Mouse (Mus musculus): Measurements from ENCODE around the gene Plin3. TPM values are rescaled to one million over a fixed set of nuclear protein-coding genes. Genes with fewer than 3 reads are reported as not detected.
A peak's percentile ranks its signal among the peaks of the same experiment; 100 is the strongest.

Plin3 gene
- polyA plus RNA-seq, 1 experiment from 2014 or later, result 58.8 TPM

- no peak overlapping the region for H3K4me2 ChIP-seq
- no peak overlapping the region for H3K9ac ChIP-seq (ENCODE audit: low read depth, low read length)
- WGBS (ENCODE audit: insufficient replicate concordance), result 80% methylated on average over 4 of the region's 4 CpGs
- H3K27ac ChIP-seq (ENCODE audit: low read depth, low read length), result no peak overlapping the region
- no peak for ATAC-seq (replicated peaks; ENCODE audit: insufficient number of reproducible peaks, low FRiP score, low TSS enrichment)
- H3K36me3 ChIP-seq (ENCODE audit: control insufficient read depth, insufficient read depth, low read length), result peaks cover 47% of the 10 kb centered on the region
- no peaks in the 10 kb centered on the region for H3K9me3 ChIP-seq (replicated peaks; ENCODE audit: control insufficient read depth, low read length)
- no peaks in the 10 kb centered on the region for H3K27me3 ChIP-seq (ENCODE audit: control insufficient read depth, insufficient read depth, low read length)
- H3K4me1 ChIP-seq (ENCODE audit: control insufficient read depth, insufficient read depth, low read length), result peaks cover 6% of the 10 kb centered on the region
- H3K4me3 ChIP-seq (ENCODE audit: low read depth, low read length), result no peak overlapping the region
These were observed 9.9 kb downstream of the Plin3 start for GRCm38 (mm10) chr17:56282802-56283201.

- Histone ChIP-seq H3K4me3 (ENCODE audit: low read depth, low read length) (no peak overlapping the region), H3K4me2 (no peak overlapping the region), H3K27me3 (ENCODE audit: control insufficient read depth, insufficient read depth, low read length) (no peaks in the 10 kb centered on the region), H3K4me1 (ENCODE audit: control insufficient read depth, insufficient read depth, low read length) (peaks cover 14% of the 10 kb centered on the region), H3K9me3 (replicated peaks; ENCODE audit: control insufficient read depth, low read length) (no peaks in the 10 kb centered on the region), H3K9ac (ENCODE audit: low read depth, low read length) (no peak overlapping the region), H3K36me3 (ENCODE audit: control insufficient read depth, insufficient read depth, low read length) (peaks cover 42% of the 10 kb centered on the region), H3K27ac (ENCODE audit: low read depth, low read length) (no peak overlapping the region)
- ATAC-seq (replicated peaks; ENCODE audit: insufficient number of reproducible peaks, low FRiP score, low TSS enrichment), result no peak
- 88% methylated on average over 12 of the region's 12 CpGs for WGBS (ENCODE audit: insufficient replicate concordance)
These were observed 11.5 kb downstream of the Plin3 start for GRCm38 (mm10) chr17:56281193-56281592.

- no peak overlapping the region for H3K4me3 ChIP-seq (ENCODE audit: low read depth, low read length)
- 83% methylated on average over 12 of the region's 12 CpGs for WGBS (ENCODE audit: insufficient replicate concordance)
These were observed 13.1 kb downstream of the Plin3 start for GRCm38 (mm10) chr17:56279481-56280155.

GRCm38 (mm10) chr17:56278340-56278739 lies 14.3 kb downstream of the Plin3 start:
- Histone ChIP-seq H3K36me3 (ENCODE audit: control insufficient read depth, insufficient read depth, low read length) (peaks cover 24% of the 10 kb centered on the region), H3K4me1 (ENCODE audit: control insufficient read depth, insufficient read depth, low read length) (peaks cover 19% of the 10 kb centered on the region), H3K4me3 (ENCODE audit: low read depth, low read length) (no peak overlapping the region), H3K27ac (ENCODE audit: low read depth, low read length) (peak overlapping the region; percentile 92), H3K9ac (ENCODE audit: low read depth, low read length) (no peak overlapping the region), H3K9me3 (replicated peaks; ENCODE audit: control insufficient read depth, low read length) (no peaks in the 10 kb centered on the region), H3K4me2 (no peak overlapping the region), H3K27me3 (ENCODE audit: control insufficient read depth, insufficient read depth, low read length) (no peaks in the 10 kb centered on the region)
- no peak for ATAC-seq (replicated peaks; ENCODE audit: insufficient number of reproducible peaks, low FRiP score, low TSS enrichment)
- WGBS (ENCODE audit: insufficient replicate concordance), result 80% methylated on average over 5 of the region's 5 CpGs

More at GRCm38 (mm10) chr17:56279481-56280155, 13.1 kb downstream of the Plin3 start:
- H3K27ac ChIP-seq (ENCODE audit: low read depth, low read length), result no peak overlapping the region
- H3K4me1 ChIP-seq (ENCODE audit: control insufficient read depth, insufficient read depth, low read length), result peaks cover 14% of the 10 kb centered on the region
- no peaks in the 10 kb centered on the region for H3K27me3 ChIP-seq (ENCODE audit: control insufficient read depth, insufficient read depth, low read length)
- peaks cover 28% of the 10 kb centered on the region for H3K36me3 ChIP-seq (ENCODE audit: control insufficient read depth, insufficient read depth, low read length)
- no peak overlapping the region for H3K9ac ChIP-seq (ENCODE audit: low read depth, low read length)
- H3K4me2 ChIP-seq, result no peak overlapping the region
- no peaks in the 10 kb centered on the region for H3K9me3 ChIP-seq (replicated peaks; ENCODE audit: control insufficient read depth, low read length)
- no peak for ATAC-seq (replicated peaks; ENCODE audit: insufficient number of reproducible peaks, low FRiP score, low TSS enrichment)

GRCm38 (mm10) chr17:56277567-56277893 lies 15.1 kb downstream of the Plin3 start:
- Histone ChIP-seq H3K36me3 (ENCODE audit: control insufficient read depth, insufficient read depth, low read length) (peaks cover 17% of the 10 kb centered on the region), H3K4me3 (ENCODE audit: low read depth, low read length) (peak overlapping the region; percentile 65)

GRCm38 (mm10) chr17:56276643-56277566 lies 15.8 kb downstream of the Plin3 start, which contains the start of gene Ticam1:
Gene Ticam1 (minus strand): TSS chr17:56276786.
- peak within 1 kb of the TSS; percentile 89 for H3K9ac ChIP-seq (ENCODE audit: low read depth, low read length)
- H3K27me3 ChIP-seq (ENCODE audit: control insufficient read depth, insufficient read depth, low read length), result no peaks in the 10 kb centered on the region
- H3K9me3 ChIP-seq (replicated peaks; ENCODE audit: control insufficient read depth, low read length), result no peaks in the 10 kb centered on the region
- H3K4me2 ChIP-seq, result peak within 1 kb of the TSS; percentile 83
- H3K27ac ChIP-seq (ENCODE audit: low read depth, low read length), result peak within 1 kb of the TSS; percentile 92
- 8% methylated on average over 16 of the region's 21 CpGs for WGBS (ENCODE audit: insufficient replicate concordance)
- ATAC-seq (replicated peaks; ENCODE audit: insufficient number of reproducible peaks, low FRiP score, low TSS enrichment), result peak; percentile 92
- H3K36me3 ChIP-seq (ENCODE audit: control insufficient read depth, insufficient read depth, low read length), result peaks cover 21% of the 10 kb centered on the region
- H3K4me1 ChIP-seq (ENCODE audit: control insufficient read depth, insufficient read depth, low read length), result peaks cover 19% of the 10 kb centered on the region
- H3K4me3 ChIP-seq (ENCODE audit: low read depth, low read length), result peak within 1 kb of the TSS; percentile 65

More at GRCm38 (mm10) chr17:56277567-56277893, 15.1 kb downstream of the Plin3 start:
- Histone ChIP-seq H3K4me2 (peak overlapping the region; percentile 83), H3K4me1 (ENCODE audit: control insufficient read depth, insufficient read depth, low read length) (peaks cover 19% of the 10 kb centered on the region), H3K9me3 (replicated peaks; ENCODE audit: control insufficient read depth, low read length) (no peaks in the 10 kb centered on the region), H3K27ac (ENCODE audit: low read depth, low read length) (peak overlapping the region; percentile 92), H3K27me3 (ENCODE audit: control insufficient read depth, insufficient read depth, low read length) (no peaks in the 10 kb centered on the region), H3K9ac (ENCODE audit: low read depth, low read length) (peak overlapping the region; percentile 68)
- ATAC-seq (replicated peaks; ENCODE audit: insufficient number of reproducible peaks, low FRiP score, low TSS enrichment), result no peak
- WGBS (ENCODE audit: insufficient replicate concordance), result 29% methylated on average over 2 of the region's 2 CpGs

GRCm38 (mm10) chr17:56275842-56276480 lies 16.7 kb downstream of the Plin3 start:
- H3K9me3 ChIP-seq (replicated peaks; ENCODE audit: control insufficient read depth, low read length), result no peaks in the 10 kb centered on the region
- no peaks in the 10 kb centered on the region for H3K27me3 ChIP-seq (ENCODE audit: control insufficient read depth, insufficient read depth, low read length)
- H3K4me3 ChIP-seq (ENCODE audit: low read depth, low read length), result peak overlapping the region; percentile 65
- H3K9ac ChIP-seq (ENCODE audit: low read depth, low read length), result peak overlapping the region; percentile 89
- peaks cover 23% of the 10 kb centered on the region for H3K36me3 ChIP-seq (ENCODE audit: control insufficient read depth, insufficient read depth, low read length)
- peak overlapping the region; percentile 83 for H3K4me2 ChIP-seq
- 18% methylated on average over 5 of the region's 5 CpGs for WGBS (ENCODE audit: insufficient replicate concordance)
- H3K4me1 ChIP-seq (ENCODE audit: control insufficient read depth, insufficient read depth, low read length), result peaks cover 19% of the 10 kb centered on the region
- peak overlapping the region; percentile 89 for H3K27ac ChIP-seq (ENCODE audit: low read depth, low read length)
- 0 out of 2 replicates have a peak, but pooled peaks have one; percentile 16 for ATAC-seq (replicated peaks; ENCODE audit: insufficient number of reproducible peaks, low FRiP score, low TSS enrichment)

GRCm38 (mm10) chr17:56273986-56274385 lies 18.7 kb downstream of the Plin3 start:
- Histone ChIP-seq H3K4me2 (no peak overlapping the region), H3K27ac (ENCODE audit: low read depth, low read length) (no peak overlapping the region), H3K9me3 (replicated peaks; ENCODE audit: control insufficient read depth, low read length) (no peaks in the 10 kb centered on the region), H3K9ac (ENCODE audit: low read depth, low read length) (no peak overlapping the region), H3K4me3 (ENCODE audit: low read depth, low read length) (no peak overlapping the region), H3K36me3 (ENCODE audit: control insufficient read depth, insufficient read depth, low read length) (peaks cover 20% of the 10 kb centered on the region), H3K27me3 (ENCODE audit: control insufficient read depth, insufficient read depth, low read length) (no peaks in the 10 kb centered on the region), H3K4me1 (ENCODE audit: control insufficient read depth, insufficient read depth, low read length) (peaks cover 24% of the 10 kb centered on the region)
- ATAC-seq (replicated peaks; ENCODE audit: insufficient number of reproducible peaks, low FRiP score, low TSS enrichment), result no peak
- WGBS (ENCODE audit: insufficient replicate concordance), result 86% methylated on average over 5 of the region's 5 CpGs

Data from heart, embryonic 11.5 days (tissue).